Mouse (Mus musculus) heart, embryonic 15.5 days (tissue): Measurements from ENCODE around the gene Plekhg4. TPM values are rescaled to one million over a fixed set of nuclear protein-coding genes. Genes with fewer than 3 reads are reported as not detected.
A peak's percentile ranks its signal among the peaks of the same experiment; 100 is the strongest.

Source experiments
- ATAC-seq: fragments of 200-750 bp; cut with Nextera tagmentation; replicated peaks from 2 replicates; pipeline ENCODE4 v1.8.0; 2017; ENCODE audit warnings: low read depth, moderate TSS enrichment; ENCODE audit not compliant: insufficient number of reproducible peaks, insufficient read depth, low FRiP score
- H3K27ac ChIP-seq: fragments of 300-500 bp; sonication (generic); 2 replicates; pipeline ENCODE4 v1.5.1; 2015; ENCODE audit warnings: mild to moderate bottlenecking, inconsistent platforms
- H3K27me3 ChIP-seq: fragments of 300-500 bp; sonication (generic); 2 replicates; pipeline ENCODE4 v1.6.1; 2015; ENCODE audit warnings: inconsistent platforms
- H3K36me3 ChIP-seq: fragments of 300-500 bp; sonication (generic); 2 replicates; pipeline ENCODE4 v1.6.1; 2015; ENCODE audit warnings: mild to moderate bottlenecking, inconsistent platforms
- H3K4me1 ChIP-seq: fragments of 300-500 bp; sonication (generic); replicated peaks from 2 replicates; pipeline ENCODE4 v1.6.1; 2015; ENCODE audit warnings: inconsistent platforms
- H3K4me2 ChIP-seq: fragments of 300-500 bp; sonication (generic); 2 replicates; pipeline ENCODE4 v1.6.1; 2015; ENCODE audit warnings: inconsistent platforms, mild to moderate bottlenecking, moderate library complexity
- H3K4me3 ChIP-seq: fragments of 300-500 bp; sonication (generic); 2 replicates; pipeline ENCODE4 v1.5.1; 2015; ENCODE audit warnings: mild to moderate bottlenecking, inconsistent platforms
- H3K9ac ChIP-seq: fragments of 300-500 bp; sonication (generic); 2 replicates; pipeline ENCODE4 v1.6.1; 2015; ENCODE audit warnings: mild to moderate bottlenecking, inconsistent platforms
- H3K9me3 ChIP-seq: fragments of 300-500 bp; sonication (generic); replicated peaks from 2 replicates; pipeline ENCODE4 v1.6.1; 2016; ENCODE audit warnings: inconsistent platforms
- WGBS: fragments of 180-500 bp; shearing (Covaris S2); methylation state at CpG from one replicate; pipeline ENCODE4 v1.1.7; 2015; ENCODE audit warnings: mixed read lengths; 5-methylcytosine and 5-hydroxymethylcytosine counted together
- polyA plus RNA-seq: library from polyadenylated mRNA; unstranded; fragments of >200 nt; fragmentation: Nextera tagmentation; extraction: Ambion mirVana; gene quantifications from 2 replicates; pipeline ENCODE4 v1.2.1, GENCODE M21; 2015

Plekhg4 gene
- polyA plus RNA-seq, 1 experiment from 2014 or later: 0.19 TPM

- ATAC-seq: no peak
- Histone ChIP-seq H3K9me3 (no peaks in the 10 kb centered on the region), H3K4me3 (no peak overlapping the region), H3K9ac (no peak overlapping the region), H3K4me1 (peaks cover 12% of the 10 kb centered on the region), H3K27me3 (peaks cover 32% of the 10 kb centered on the region), H3K27ac (no peak overlapping the region), H3K36me3 (no peaks in the 10 kb centered on the region), H3K4me2 (no peak overlapping the region)
- WGBS: 83% methylated on average over 12 of the region's 12 CpGs
Observed at GRCm38 (mm10) chr8:105380308-105380707, 7.2 kb downstream of the Plekhg4 start.

DNA sequence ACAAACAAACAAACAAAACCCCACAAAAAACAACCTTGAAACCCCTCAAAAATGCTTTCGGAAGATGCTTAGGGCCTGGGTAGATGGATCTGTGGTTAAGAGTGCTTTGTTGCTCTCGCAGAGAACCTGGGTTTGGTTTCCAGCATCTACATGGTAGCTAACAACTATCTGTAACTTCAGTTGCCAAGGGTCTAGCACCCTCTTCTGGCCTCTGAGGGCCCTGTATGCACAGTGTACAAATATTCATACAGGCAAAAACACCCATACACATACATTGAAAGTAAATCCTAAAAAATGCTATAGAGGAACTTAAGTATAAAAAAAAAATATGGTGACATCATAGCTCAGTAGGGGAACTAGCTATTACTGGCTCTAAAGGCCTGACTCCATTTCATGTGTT lies 11.0 kb downstream of the Plekhg4 start:
- H3K9ac ChIP-seq: no peak overlapping the region
- no peak overlapping the region for H3K4me3 ChIP-seq
- H3K4me1 ChIP-seq: peaks cover 23% of the 10 kb centered on the region
- no peaks in the 10 kb centered on the region for H3K9me3 ChIP-seq
- ATAC-seq: no peak
- H3K4me2 ChIP-seq: no peak overlapping the region
- peaks cover 8% of the 10 kb centered on the region; the same call in 1 of the 2 replicates for H3K27me3 ChIP-seq
- H3K36me3 ChIP-seq: no peaks in the 10 kb centered on the region
- H3K27ac ChIP-seq: no peak overlapping the region
- WGBS: 98% methylated on average over 2 of the region's 2 CpGs

GRCm38 (mm10) chr8:105387151-105387550 lies 14.1 kb downstream of the Plekhg4 start:
- peak; percentile 65 for ATAC-seq
- H3K4me2 ChIP-seq: no peak overlapping the region
- H3K27ac ChIP-seq: peak overlapping the region; percentile 10; the same call in 1 of the 2 replicates
- H3K36me3 ChIP-seq: no peaks in the 10 kb centered on the region
- no peak overlapping the region for H3K4me3 ChIP-seq
- 21% methylated on average over 1 of the region's 1 CpGs for WGBS
- peaks cover 9% of the 10 kb centered on the region; the same call in 1 of the 2 replicates for H3K27me3 ChIP-seq
- peaks cover 21% of the 10 kb centered on the region for H3K4me1 ChIP-seq
- no peaks in the 10 kb centered on the region for H3K9me3 ChIP-seq
- H3K9ac ChIP-seq: no peak overlapping the region

DNA sequence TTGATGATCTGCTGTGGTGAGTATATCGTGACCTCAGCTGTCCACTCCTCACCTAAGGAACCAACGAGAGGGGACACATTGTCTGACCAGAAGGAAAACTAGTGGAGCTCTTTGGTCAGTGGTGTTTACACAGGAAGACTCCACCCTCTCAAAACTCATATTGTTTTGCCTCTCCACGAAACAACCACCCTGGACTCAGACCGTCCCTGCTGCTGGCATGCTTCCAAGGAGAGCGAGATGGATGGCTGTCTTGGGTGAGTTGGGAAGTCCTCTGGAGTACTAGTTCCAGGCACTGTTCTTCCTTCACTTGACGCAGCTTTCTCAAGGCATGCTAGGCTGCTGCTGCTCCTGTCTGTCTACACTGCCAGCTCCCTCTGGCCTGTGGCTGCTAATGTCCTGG lies 16.0 kb downstream of the Plekhg4 start:
- Histone ChIP-seq H3K27ac (no peak overlapping the region), H3K36me3 (no peaks in the 10 kb centered on the region), H3K9me3 (no peaks in the 10 kb centered on the region), H3K4me2 (no peak overlapping the region), H3K4me1 (peaks cover 23% of the 10 kb centered on the region), H3K27me3 (peaks cover 9% of the 10 kb centered on the region; the same call in 1 of the 2 replicates), H3K9ac (no peak overlapping the region), H3K4me3 (no peak overlapping the region)
- no peak for ATAC-seq
- WGBS: 57% methylated on average over 6 of the region's 6 CpGs

- Histone ChIP-seq H3K27ac (no peak overlapping the region), H3K27me3 (peaks cover 17% of the 10 kb centered on the region; the same call in 1 of the 2 replicates), H3K4me3 (no peak overlapping the region), H3K9me3 (no peaks in the 10 kb centered on the region), H3K4me1 (peaks cover 3% of the 10 kb centered on the region; the same call in 1 of the 2 replicates), H3K36me3 (no peaks in the 10 kb centered on the region), H3K9ac (no peak overlapping the region), H3K4me2 (no peak overlapping the region)
- 63% methylated on average over 12 of the region's 12 CpGs for WGBS
- peak; percentile 53; the same call in 1 of the 2 replicates for ATAC-seq
Observed at GRCm38 (mm10) chr8:105393089-105393787, 20.2 kb downstream of the Plekhg4 start.

DNA sequence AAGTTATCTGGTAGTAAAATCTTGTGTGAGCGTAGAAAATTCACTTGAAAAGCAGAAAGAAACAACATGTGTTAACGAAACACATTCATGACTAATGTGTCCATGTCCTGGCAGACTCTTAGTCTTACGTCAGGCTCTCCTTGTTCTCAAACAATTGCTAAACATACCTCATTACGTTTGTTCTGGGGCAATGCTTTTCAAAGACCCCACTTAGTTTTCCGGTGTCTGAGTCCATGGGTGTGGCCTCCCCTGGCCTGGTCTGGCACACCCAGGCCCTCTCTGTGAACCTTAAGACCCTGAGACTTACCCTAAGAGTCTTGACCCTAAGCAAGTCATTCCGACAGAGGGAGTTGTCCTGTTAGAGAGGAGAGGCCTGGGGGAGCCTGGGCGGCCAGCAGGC lies 20.8 kb downstream of the Plekhg4 start:
- Histone ChIP-seq H3K36me3 (no peaks in the 10 kb centered on the region), H3K27ac (no peak overlapping the region), H3K4me3 (no peak overlapping the region), H3K4me2 (no peak overlapping the region), H3K27me3 (peaks cover 17% of the 10 kb centered on the region), H3K4me1 (0 out of 2 replicates have a peak, but pooled peaks cover 2% of the 10 kb centered on the region), H3K9ac (no peak overlapping the region), H3K9me3 (no peaks in the 10 kb centered on the region)
- WGBS: 76% methylated on average over 7 of the region's 7 CpGs
- no peak for ATAC-seq

- no peak overlapping the region for H3K4me3 ChIP-seq
- 24% methylated on average over 3 of the region's 3 CpGs for WGBS
- no peak overlapping the region for H3K9ac ChIP-seq
- H3K9me3 ChIP-seq: no peaks in the 10 kb centered on the region
- H3K4me2 ChIP-seq: no peak overlapping the region
- H3K27ac ChIP-seq: no peak overlapping the region
- H3K27me3 ChIP-seq: peaks cover 7% of the 10 kb centered on the region
- 0 out of 2 replicates have a peak, but pooled peaks cover 2% of the 10 kb centered on the region for H3K4me1 ChIP-seq
- no peaks in the 10 kb centered on the region for H3K36me3 ChIP-seq
- ATAC-seq: no peak
Observed at GRCm38 (mm10) chr8:105397747-105398146, 24.7 kb downstream of the Plekhg4 start.

- ATAC-seq: no peak
Observed at GRCm38 (mm10) chr8:105400016-105400415, 26.9 kb downstream of the Plekhg4 start.

DNA sequence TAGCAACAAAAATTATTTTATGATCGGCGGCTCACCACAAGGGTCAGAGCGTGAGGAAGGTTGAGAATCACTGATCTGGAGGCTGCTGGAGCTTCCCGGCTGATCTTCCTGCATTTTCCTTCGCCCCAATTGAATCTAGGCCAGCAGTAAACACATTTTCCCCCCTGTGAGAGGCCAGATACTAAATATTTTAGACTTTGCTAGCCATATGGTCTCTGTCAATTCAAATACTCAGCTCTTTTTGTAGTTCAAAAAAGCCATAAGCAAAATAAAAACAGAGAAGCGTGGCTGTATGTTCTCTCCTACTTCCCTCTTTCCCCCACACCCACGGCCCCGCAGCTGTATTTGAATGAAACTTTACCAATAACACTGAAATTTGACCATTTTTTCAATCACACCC lies 30.4 kb downstream of the Plekhg4 start:
- Histone ChIP-seq H3K27me3 (no peaks in the 10 kb centered on the region; the same call in 1 of the 2 replicates), H3K9me3 (no peaks in the 10 kb centered on the region), H3K4me1 (no peaks in the 10 kb centered on the region), H3K36me3 (no peaks in the 10 kb centered on the region), H3K27ac (no peak overlapping the region), H3K4me3 (no peak overlapping the region), H3K4me2 (no peak overlapping the region), H3K9ac (no peak overlapping the region)
- no peak for ATAC-seq
- WGBS: 77% methylated on average over 8 of the region's 8 CpGs

More at GRCm38 (mm10) chr8:105400016-105400415, 26.9 kb downstream of the Plekhg4 start:
- H3K4me2 ChIP-seq: no peak overlapping the region
- no peaks in the 10 kb centered on the region for H3K4me1 ChIP-seq
- no peak overlapping the region for H3K9ac ChIP-seq
- H3K27me3 ChIP-seq: peaks cover 4% of the 10 kb centered on the region
- no peaks in the 10 kb centered on the region for H3K9me3 ChIP-seq
- H3K4me3 ChIP-seq: no peak overlapping the region
- H3K27ac ChIP-seq: no peak overlapping the region
- 77% methylated on average over 5 of the region's 5 CpGs for WGBS
- no peaks in the 10 kb centered on the region for H3K36me3 ChIP-seq

DNA sequence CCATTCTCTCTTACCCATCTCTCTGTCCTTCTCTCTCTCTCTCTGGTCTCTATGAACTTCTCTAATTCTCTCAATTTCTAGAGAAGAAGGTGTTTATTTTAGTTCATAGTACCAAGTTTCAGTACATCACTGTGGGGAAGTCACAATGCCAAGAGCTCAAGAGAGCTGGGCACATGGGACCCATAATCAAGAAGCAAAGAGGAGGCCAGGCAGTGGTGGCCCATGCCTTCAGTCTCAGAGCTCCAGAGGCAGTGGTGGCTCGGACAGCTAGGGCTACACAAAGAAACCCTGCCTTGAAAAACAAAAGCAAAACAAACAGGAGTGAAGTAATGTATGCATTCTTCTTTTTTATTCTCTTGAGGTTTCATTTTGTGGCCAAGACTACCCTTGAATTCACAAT lies 31.4 kb downstream of the Plekhg4 start:
- Histone ChIP-seq H3K4me1 (no peaks in the 10 kb centered on the region), H3K36me3 (no peaks in the 10 kb centered on the region), H3K27me3 (no peaks in the 10 kb centered on the region), H3K4me3 (no peak overlapping the region), H3K27ac (no peak overlapping the region), H3K4me2 (no peak overlapping the region), H3K9ac (no peak overlapping the region), H3K9me3 (no peaks in the 10 kb centered on the region)
- 58% methylated on average over 1 of the region's 1 CpGs for WGBS
- ATAC-seq: no peak

GRCm38 (mm10) chr8:105406416-105406815 lies 33.3 kb downstream of the Plekhg4 start:
- 65% methylated on average over 10 of the region's 10 CpGs for WGBS
- no peak overlapping the region for H3K27ac ChIP-seq
- no peak for ATAC-seq
- H3K9me3 ChIP-seq: no peaks in the 10 kb centered on the region
- H3K4me2 ChIP-seq: no peak overlapping the region
- H3K4me3 ChIP-seq: no peak overlapping the region
- H3K9ac ChIP-seq: no peak overlapping the region
- no peaks in the 10 kb centered on the region for H3K27me3 ChIP-seq
- no peaks in the 10 kb centered on the region for H3K4me1 ChIP-seq
- no peaks in the 10 kb centered on the region for H3K36me3 ChIP-seq

DNA sequence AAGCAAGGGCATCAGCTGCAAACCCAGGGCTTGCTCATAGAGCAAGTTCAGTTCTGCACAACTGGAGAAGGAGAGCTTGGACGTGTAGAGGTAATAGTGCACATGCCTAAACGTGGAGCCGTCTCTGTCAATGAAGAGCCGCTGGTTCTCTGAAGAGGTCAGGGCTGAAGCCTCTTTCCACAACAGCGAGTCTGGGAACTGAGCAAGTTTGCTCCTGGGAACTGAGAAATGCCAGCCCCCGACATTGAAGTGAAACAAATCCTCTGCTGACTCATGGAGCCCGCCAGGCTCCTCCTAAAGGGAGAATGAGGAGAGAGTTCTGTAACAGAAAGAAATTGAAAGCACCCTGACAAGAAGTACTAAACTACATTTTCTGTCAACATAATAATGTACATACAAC lies 35.3 kb downstream of the Plekhg4 start:
- H3K4me2 ChIP-seq: no peak overlapping the region
- WGBS: 51% methylated on average over 7 of the region's 7 CpGs
- H3K27ac ChIP-seq: no peak overlapping the region
- H3K9me3 ChIP-seq: no peaks in the 10 kb centered on the region
- no peak overlapping the region for H3K9ac ChIP-seq
- H3K36me3 ChIP-seq: no peaks in the 10 kb centered on the region
- peaks cover 16% of the 10 kb centered on the region for H3K27me3 ChIP-seq
- no peak overlapping the region for H3K4me3 ChIP-seq
- no peak for ATAC-seq
- H3K4me1 ChIP-seq: peaks cover 2% of the 10 kb centered on the region
